Mouse (Mus musculus): ENCODE measurements at regions not wholly inside any gene's neighbourhood (a gene's known extent, or its start where the extent isn't known, plus 50 kb on each side); places are given as distances from the start of the nearest gene placed in this dataset.

DNA sequence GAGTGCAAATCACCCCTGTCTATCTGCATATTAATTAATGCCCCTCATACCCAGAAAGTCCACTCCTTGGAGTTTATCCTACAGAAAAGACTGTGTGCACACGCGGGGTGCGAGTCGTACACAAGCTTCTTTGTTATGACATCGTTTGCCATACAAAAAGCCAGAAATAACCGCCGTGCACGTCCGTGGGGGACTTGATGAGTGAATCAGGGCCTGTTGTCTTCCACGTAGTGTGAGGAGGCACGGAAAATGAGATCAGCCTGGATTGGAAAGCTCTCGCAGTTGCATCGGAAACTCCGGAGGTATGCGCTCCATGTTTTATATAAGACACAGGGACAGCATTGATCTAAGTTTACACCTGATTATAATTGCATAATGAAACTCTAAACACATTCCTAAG lies 120.3 kb downstream of the Etnk1 start:
- intact Hi-C loops (cut with DNase I): no loop called here
- DNase-seq: peak; percentile 6

DNA sequence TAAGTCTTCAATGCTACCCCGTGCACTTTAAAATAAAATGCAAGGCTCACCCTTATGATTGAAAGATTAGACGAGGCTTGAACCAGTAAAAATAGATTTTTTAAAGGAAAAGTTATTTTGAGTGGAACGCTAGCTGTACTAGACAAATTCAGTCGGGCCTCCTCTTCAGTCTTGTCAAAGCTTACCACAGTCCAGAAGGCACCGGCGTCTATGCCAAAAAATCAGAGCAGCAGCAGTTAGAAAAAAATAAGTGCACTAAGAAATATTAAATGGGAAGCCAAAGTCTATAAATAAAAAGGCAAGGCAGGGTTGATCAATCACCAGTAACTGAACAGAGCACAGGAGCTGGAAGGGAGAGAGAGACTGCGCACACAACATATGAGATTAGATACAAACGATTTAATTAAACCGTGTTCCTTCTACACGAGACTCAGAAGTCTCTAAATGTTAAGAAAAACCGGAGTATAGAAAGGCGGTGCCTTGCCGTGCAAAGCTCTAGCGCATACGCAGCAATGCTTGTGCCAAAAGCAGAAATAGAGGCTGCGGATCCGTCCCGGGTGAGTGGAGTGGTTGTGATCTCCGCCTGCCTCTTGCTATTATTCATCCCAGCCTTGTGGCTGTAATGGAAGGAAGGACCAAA lies 121.6 kb downstream of the Etnk1 start:
- DNase-seq: no peak
- intact Hi-C loops (cut with DNase I): no loop called here

DNA sequence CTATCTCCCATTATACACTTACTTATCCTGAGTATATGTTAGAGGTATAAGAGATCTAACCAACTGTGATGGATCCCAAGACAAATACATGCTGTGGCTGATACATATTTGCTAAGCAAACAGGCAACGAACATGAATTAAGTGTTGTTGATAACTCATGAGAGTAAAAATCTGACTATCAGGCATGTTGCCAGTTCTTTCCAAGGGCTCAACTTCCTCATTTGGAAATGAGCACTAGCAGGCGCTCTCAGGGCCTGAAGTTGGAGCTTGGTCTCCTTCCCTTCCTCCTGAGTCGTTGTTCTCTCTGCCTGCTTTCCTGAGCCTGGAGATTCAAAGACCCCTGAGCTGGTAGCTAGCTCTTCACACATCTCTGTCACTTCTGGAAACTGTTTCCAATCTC lies 126.6 kb downstream of the Etnk1 start:
- intact Hi-C loops (cut with DNase I): no loop called here
- DNase-seq: no peak

GRCm38 (mm10) chr6:143298391-143298790 lies 131.4 kb downstream of the Etnk1 start:
- DNase-seq: no peak
- intact Hi-C loops (cut with DNase I): no loop called here

GRCm38 (mm10) chr6:143301414-143301813 lies 134.4 kb downstream of the Etnk1 start:
- intact Hi-C loops (cut with DNase I): no loop called here
- DNase-seq: no peak

GRCm38 (mm10) chr6:143307327-143307726 lies 140.3 kb downstream of the Etnk1 start:
- DNase-seq: peak; percentile 18
- intact Hi-C loops (cut with DNase I): no loop called here

DNA sequence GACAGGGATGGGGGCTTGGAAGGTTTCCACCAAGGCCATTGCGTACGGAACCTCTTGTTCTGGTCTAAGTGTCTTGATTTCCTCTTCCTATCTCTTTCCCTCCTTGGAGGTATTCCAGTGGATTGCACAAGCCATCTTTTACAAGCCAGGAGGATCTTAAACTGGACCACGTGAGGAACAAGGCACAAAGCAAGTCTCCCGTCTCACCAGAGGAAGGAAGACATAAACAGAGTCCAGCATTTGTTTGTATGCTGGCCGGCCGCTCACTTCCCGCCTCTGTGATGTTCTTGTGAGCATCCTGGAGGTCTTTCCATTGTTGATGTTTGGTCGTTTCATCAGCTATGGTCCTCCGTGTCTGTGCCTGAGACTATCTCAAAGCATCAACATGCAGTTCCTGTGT lies 148.8 kb downstream of the Etnk1 start:
- DNase-seq: no peak
- intact Hi-C loops (cut with DNase I): no loop called here

- no peak for DNase-seq
- intact Hi-C loops (cut with DNase I): loop anchor here (5.0 kb wide), 1 partner anchor 1642 kb away; no protein-coding TSS in a partner anchor
These were observed 153.4 kb downstream of the Etnk1 start for GRCm38 (mm10) chr6:143320426-143320825.

- DNase-seq: peak; percentile 57
- intact Hi-C loops (cut with DNase I): loop anchor here (5.0 kb wide), 1 partner anchor 1638 kb away; no protein-coding TSS in a partner anchor
These were observed 157.6 kb downstream of the Etnk1 start for GRCm38 (mm10) chr6:143324636-143325035.

GRCm38 (mm10) chr6:143326956-143327722 lies 160.1 kb downstream of the Etnk1 start:
- DNase-seq: no peak
- intact Hi-C loops (cut with DNase I): no loop called here

GRCm38 (mm10) chr6:143327788-143328187 lies 160.8 kb downstream of the Etnk1 start:
- no peak for DNase-seq
- intact Hi-C loops (cut with DNase I): no loop called here

DNA sequence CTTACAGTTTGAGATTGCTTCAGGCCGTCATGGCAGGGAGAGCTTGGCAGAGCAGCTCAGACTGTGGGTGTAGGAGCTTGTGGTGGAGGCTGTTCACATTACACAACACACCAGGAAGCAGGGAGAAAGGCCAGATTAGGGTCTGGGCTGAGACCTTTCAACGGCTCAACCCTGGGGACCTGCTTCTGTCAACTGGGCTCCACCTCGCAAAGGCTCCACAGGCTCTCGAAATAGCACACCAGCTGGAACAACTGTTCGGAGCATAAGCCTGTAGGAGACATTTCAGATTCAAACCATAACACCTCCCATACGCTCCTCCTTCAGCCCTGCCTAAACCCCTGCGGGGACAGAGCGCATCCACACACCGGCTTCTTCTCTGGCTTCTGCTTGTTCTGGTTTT lies 161.2 kb downstream of the Etnk1 start:
- DNase-seq: no peak
- intact Hi-C loops (cut with DNase I): no loop called here

DNA sequence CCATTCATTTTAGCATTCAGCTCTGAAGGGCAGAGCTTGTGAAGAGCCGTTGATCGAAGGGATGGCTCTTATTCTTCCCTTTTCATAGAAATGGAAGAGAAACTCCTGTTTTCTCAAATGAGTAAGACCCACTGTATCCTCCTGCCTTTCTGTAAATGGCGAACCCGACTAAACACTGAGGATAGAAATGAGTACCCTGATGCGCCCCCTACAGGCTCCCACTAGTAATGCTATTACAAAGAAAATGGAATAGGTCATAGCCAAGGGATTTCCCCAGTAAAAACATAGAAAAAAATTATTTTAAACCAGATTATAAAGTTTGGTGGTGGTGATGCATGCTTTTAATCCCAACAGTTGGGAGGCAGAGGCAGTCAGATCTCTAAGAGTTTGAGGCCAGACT lies 162.1 kb downstream of the Etnk1 start:
- intact Hi-C loops (cut with DNase I): no loop called here
- no peak for DNase-seq

- DNase-seq: no peak
- intact Hi-C loops (cut with DNase I): no loop called here
These were observed 166.5 kb downstream of the Etnk1 start for GRCm38 (mm10) chr6:143333493-143333892.

DNA sequence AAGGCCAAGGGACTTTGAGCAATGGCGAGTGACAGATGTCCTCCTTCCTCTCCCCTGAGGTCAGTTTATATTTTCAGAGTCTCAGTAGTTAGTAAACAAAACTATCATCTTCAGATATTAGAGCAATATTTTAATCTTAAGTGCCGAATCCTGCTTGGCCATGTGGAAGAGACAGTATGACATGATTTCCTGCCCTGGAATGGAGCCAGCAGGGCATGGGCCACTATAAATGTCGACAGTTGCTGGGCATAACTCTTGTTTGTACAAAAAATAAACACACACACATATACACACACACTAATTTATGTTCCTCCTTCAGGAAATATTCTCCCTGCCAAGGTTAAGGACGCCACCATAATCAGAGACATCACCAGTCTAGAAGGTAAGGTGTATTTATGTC lies 169.6 kb downstream of the Etnk1 start:
- intact Hi-C loops (cut with DNase I): no loop called here
- no peak for DNase-seq

DNA sequence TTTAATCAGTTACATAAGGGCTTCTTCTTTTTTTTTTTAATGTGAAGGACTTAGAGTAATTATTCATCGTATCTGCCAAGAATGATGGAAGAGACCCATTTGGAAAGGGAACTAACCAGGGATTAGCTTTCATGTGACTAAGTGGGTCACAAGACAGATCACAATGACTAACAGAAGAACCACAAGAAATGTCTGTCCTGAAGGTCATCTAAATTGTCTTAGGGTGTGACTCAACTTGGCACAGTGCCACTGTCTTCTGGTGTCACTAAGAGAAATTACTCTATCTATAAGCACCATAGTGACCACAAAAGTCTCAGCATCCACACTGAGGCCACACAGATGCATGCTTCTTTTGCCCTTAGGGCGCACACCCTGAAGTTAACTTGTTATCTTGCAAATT lies 182.0 kb downstream of the Etnk1 start:
- no peak for DNase-seq
- intact Hi-C loops (cut with DNase I): no loop called here

GRCm38 (mm10) chr6:143359320-143360032 lies 192.5 kb downstream of the Etnk1 start:
- intact Hi-C loops (cut with DNase I): no loop called here
- peak; percentile 83 for DNase-seq

- DNase-seq: no peak
- intact Hi-C loops (cut with DNase I): no loop called here
These were observed 194.2 kb downstream of the Etnk1 start for GRCm38 (mm10) chr6:143361149-143361725.

GRCm38 (mm10) chr6:143361963-143362362 lies 194.9 kb downstream of the Etnk1 start:
- no peak for DNase-seq
- intact Hi-C loops (cut with DNase I): no loop called here

DNA sequence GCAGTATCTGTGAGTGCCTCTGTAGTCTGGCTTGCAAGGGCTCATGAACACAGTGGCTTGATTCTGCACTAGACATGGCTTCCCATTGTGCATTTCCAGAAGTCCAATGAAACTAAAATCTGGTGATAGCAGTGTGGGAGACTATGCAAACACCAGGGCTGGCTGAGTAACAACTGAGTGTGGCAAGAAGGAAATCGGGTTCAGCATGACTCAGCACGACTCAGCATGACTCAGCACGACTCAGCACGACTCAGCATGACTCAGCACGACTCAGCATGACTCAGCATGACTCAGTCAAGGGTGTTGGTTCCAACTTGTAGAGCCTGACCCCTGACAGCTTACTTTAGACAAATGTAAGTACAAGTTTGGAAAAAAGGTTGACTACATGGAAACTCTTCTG lies 198.8 kb downstream of the Etnk1 start:
- intact Hi-C loops (cut with DNase I): no loop called here
- DNase-seq: no peak

DNA sequence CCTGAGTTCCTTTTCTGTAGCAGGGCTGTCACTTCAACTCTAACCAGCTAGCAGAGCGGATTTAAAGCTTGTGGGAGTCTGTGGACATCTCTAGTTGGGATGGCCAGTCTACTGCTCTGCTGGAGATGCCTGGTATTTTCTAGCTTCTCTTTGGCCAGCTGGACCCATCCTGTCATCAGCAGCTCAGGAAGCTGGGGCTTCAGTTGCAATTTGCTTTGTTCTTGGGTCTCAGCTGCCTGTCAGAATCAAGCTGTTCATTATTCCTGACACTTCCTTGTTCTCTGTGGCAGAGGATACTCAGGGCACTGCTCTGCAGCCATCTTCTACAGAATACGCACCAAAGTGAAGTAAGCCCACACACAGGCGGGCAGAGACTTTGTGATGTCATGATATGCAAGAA lies 200.8 kb downstream of the Etnk1 start:
- no peak for DNase-seq
- intact Hi-C loops (cut with DNase I): no loop called here
